Mouse (Mus musculus) v-Abl transformed pro-B cells (cell line): ENCODE measurements around the gene Sept3.

Experiments used
- in situ Hi-C, 2 experiments: fragments of 400-800 bp; cut with MboI; formaldehyde crosslinking; loops; one replicate each; pipeline ENCODE4 v1.15.1; 2025; ENCODE audit not compliant: unreplicated experiment in 2 of 2

The Sept3 gene

GRCm38 (mm10) chr15:82266356-82266755, 8.3 kb upstream of the Sept3 start:
- in situ Hi-C loops, result loop anchor here (10.0 to 25.0 kb wide), 3 partner anchors 538 to 1246 kb away; partner anchors contain the start of gene Ttll1 (in 1 of the 2)

GRCm38 (mm10) chr15:82268185-82268584, 6.5 kb upstream of the Sept3 start:
- in situ Hi-C loops, result loop anchor here (10.0 to 25.0 kb wide), 3 partner anchors 537 to 1244 kb away; partner anchors contain the start of gene Ttll1 (in 1 of the 2)

- in situ Hi-C loops, result loop anchor here (10.0 to 25.0 kb wide), 3 partner anchors 536 to 1244 kb away; partner anchors contain the start of gene Ttll1 (in 1 of the 2)
These were observed 5.9 kb upstream of the Sept3 start for GRCm38 (mm10) chr15:82268783-82269182.

GRCm38 (mm10) chr15:82271201-82271600, 3.5 kb upstream of the Sept3 start:
- in situ Hi-C loops, result loop anchor here (10.0 to 25.0 kb wide), 3 partner anchors 654 to 1244 kb away; partner anchors contain the start of gene Ttll1 (in 2 of the 2)

GRCm38 (mm10) chr15:82272295-82272694, 2.4 kb upstream of the Sept3 start:
- in situ Hi-C loops, result loop anchor here (10.0 to 25.0 kb wide), 3 partner anchors 653 to 1243 kb away; partner anchors contain the start of gene Ttll1 (in 2 of the 2)

GRCm38 (mm10) chr15:82274927-82275901, 521 bp downstream of the Sept3 start:
- in situ Hi-C loops, result loop anchor here (10.0 to 25.0 kb wide), 6 partner anchors 512 to 1787 kb away; partner anchors contain the start of genes Nfam1 (in 2 of the 2), Ttll1 (in 2 of the 2), Cyp2d26 (in 1 of the 2) and Efcab6 (in 1 of the 2)

- in situ Hi-C loops, result loop anchor here (10.0 to 25.0 kb wide), 5 partner anchors 510 to 1785 kb away; partner anchors contain the start of genes Nfam1 (in 2 of the 2), Cyp2d26 (in 1 of the 2), Efcab6 (in 1 of the 2) and Ttll1 (in 1 of the 2)
These were observed 2.9 kb downstream of the Sept3 start for GRCm38 (mm10) chr15:82277591-82277990.

GRCm38 (mm10) chr15:82280638-82281037, 5.9 kb downstream of the Sept3 start:
- in situ Hi-C loops, result loop anchor here (25.0 kb wide), 3 partner anchors 507 to 1782 kb away; partner anchors contain the start of genes Nfam1 (in 2 of the 2), Cyp2d26 (in 1 of the 2) and Efcab6 (in 1 of the 2)

- in situ Hi-C loops, result loop anchor here (25.0 kb wide), 3 partner anchors 501 to 1776 kb away; partner anchors contain the start of genes Nfam1 (in 2 of the 2), Cyp2d26 (in 1 of the 2) and Efcab6 (in 1 of the 2)
These were observed 11.5 kb downstream of the Sept3 start for GRCm38 (mm10) chr15:82286157-82286556.

- in situ Hi-C loops, result loop anchor here (25.0 kb wide), 3 partner anchors 497 to 1772 kb away; partner anchors contain the start of genes Nfam1 (in 2 of the 2), Cyp2d26 (in 1 of the 2) and Efcab6 (in 1 of the 2)
These were observed 15.6 kb downstream of the Sept3 start for GRCm38 (mm10) chr15:82290252-82290651.

GRCm38 (mm10) chr15:82292851-82293250, 18.2 kb downstream of the Sept3 start:
- in situ Hi-C loops, result loop anchor here (25.0 kb wide), 3 partner anchors 494 to 1769 kb away; partner anchors contain the start of genes Nfam1 (in 2 of the 2), Cyp2d26 (in 1 of the 2) and Efcab6 (in 1 of the 2)

GRCm38 (mm10) chr15:82293271-82293711, 18.6 kb downstream of the Sept3 start:
- in situ Hi-C loops, result loop anchor here (25.0 kb wide), 3 partner anchors 494 to 1769 kb away; partner anchors contain the start of genes Nfam1 (in 2 of the 2), Cyp2d26 (in 1 of the 2) and Efcab6 (in 1 of the 2)

- in situ Hi-C loops, result loop anchor here (25.0 kb wide), 3 partner anchors 493 to 1768 kb away; partner anchors contain the start of genes Nfam1 (in 2 of the 2), Cyp2d26 (in 1 of the 2) and Efcab6 (in 1 of the 2)
These were observed 19.4 kb downstream of the Sept3 start for GRCm38 (mm10) chr15:82294059-82294458.

GRCm38 (mm10) chr15:82298764-82299561, 24.3 kb downstream of the Sept3 start, which contains the start of gene Wbp2nl:
TSS of gene Wbp2nl (plus strand) at chr15:82298954.
- in situ Hi-C loops, result loop anchor here (25.0 kb wide), 3 partner anchors 488 to 1763 kb away; partner anchors contain the start of genes Nfam1 (in 2 of the 2), Cyp2d26 (in 1 of the 2) and Efcab6 (in 1 of the 2)

- in situ Hi-C loops, result no loop called here
These were observed 32.4 kb downstream of the Sept3 start for GRCm38 (mm10) chr15:82307107-82307506.

- in situ Hi-C loops, result no loop called here
These were observed 33.7 kb downstream of the Sept3 start for GRCm38 (mm10) chr15:82308416-82308815.

- in situ Hi-C loops, result no loop called here
These were observed 43.1 kb downstream of the Sept3 start for GRCm38 (mm10) chr15:82317839-82318238.

GRCm38 (mm10) chr15:82319613-82320012, 44.9 kb downstream of the Sept3 start:
- in situ Hi-C loops, result no loop called here

GRCm38 (mm10) chr15:82322195-82322594, 47.5 kb downstream of the Sept3 start:
- in situ Hi-C loops, result no loop called here
